Mouse (Mus musculus): ENCODE data around the gene Fbxw5.
"Not testable (repeated sequence)": the region's sequence is repeated elsewhere in the genome, so short reads cannot be mapped to it uniquely, and the experiment has no call there.

The Fbxw5 gene

DNA sequence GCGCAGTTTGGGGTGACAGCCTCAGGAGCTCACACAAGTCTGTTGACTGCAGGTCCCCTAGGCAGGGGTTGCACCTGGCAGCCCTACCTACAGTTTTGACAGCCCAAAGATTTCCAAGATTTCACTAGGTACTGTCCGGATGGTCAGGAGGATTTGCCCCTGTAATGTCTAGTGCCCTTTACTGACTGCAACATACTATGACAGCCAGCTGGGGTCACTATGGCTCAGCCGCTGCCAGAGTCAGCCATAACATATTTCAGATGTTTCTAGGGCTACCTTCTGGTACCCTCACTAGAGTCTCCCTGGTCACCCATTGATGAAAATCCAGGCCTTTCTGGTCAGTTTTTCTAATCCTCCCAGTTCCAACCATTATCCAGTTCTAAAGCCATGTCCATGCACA, 9.4 kb downstream of the Fbxw5 start:
- DNase-seq (ENCODE audit: low spot score), result no peak

DNA sequence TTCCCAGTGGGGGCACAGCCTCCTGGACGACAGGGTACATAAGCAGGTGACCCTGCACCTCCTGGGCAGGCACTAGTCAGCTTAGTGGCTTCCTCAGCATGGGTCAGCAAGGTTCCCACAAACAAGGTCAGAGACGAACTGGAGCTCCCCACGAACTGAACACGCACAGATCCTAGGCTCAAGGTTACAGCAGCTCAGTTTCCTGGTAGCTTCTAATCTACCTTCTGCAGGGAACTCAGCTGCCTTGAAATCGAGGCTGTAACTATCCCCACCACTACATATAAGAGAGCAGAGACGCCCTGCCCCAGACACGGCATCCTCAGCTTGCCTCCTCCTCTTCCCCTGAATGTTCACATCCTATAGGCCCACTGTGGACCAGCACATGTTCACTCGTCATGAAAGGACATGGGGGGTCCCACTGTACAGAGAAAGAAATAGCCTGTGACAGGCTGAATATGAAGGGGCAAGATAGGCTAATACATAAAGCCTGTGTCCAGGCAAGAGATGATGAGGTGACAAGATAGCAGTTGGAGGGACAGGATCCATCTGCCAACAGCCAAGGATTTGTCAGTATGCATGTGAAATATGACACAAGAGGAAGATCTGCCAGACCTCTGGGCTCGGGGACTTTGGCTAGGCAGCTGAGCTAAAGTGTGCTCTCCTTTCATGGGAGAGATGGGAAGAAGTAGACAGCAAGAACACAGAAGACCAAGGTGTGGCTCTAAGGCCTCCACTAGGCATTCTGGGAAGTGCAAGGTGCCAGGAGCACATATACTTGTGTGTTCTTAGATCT, 26.2 kb downstream of the Fbxw5 start:
- no peak for DNase-seq (ENCODE audit: low spot score)

DNA sequence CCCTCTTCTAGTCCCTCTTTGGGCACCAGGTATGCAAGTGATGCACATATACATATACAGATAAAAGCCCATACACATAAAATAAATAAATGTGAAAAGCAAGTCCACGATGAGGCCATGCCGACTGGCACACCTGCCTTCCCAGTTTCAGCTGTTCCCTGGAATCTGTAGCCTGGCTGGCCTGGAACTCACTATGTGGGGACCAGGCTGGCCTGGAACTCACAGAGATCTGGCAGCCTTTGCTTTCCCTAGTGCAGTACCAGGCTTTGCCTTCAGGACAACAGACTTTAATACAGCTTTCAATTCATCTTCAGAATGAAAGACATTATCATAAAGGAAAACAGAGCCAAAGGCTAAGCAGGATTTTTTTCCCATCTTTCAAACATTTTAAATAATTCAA, 33.2 kb downstream of the Fbxw5 start:
- DNase-seq (ENCODE audit: low spot score), result no peak

DNA sequence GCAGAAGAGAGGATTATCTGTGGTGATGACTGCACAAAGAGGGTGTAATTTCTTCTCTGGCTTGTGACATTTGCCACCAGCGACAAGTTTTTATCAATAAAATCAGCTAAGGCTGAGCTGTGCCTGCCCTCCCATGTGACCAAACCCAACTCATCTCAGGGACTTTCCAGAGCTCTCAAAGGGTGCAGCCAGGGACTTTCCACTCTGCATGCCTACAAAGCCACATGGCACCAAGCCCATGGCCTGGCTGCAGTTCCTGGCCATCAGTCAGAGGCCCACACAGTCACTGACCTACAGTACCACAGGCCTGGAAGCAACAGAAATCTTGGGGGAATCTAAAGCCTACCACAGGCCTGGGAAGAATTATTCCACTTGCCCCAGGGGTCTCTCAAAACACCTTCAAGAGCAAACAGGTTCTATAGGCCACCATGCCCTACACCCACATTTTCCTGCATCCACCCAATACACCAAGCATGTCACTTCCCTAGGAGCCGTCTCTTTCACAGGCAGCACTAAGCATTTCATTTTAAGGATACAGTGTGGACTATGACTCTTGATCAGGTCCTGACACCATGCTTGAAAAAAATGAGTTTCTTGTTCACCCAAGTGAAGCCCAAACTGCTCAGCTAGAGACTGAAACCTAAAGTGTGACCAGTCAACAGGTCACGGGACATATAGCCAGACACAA, 33.8 kb downstream of the Fbxw5 start:
- DNase-seq (ENCODE audit: low spot score), result peak; percentile 39

DNA sequence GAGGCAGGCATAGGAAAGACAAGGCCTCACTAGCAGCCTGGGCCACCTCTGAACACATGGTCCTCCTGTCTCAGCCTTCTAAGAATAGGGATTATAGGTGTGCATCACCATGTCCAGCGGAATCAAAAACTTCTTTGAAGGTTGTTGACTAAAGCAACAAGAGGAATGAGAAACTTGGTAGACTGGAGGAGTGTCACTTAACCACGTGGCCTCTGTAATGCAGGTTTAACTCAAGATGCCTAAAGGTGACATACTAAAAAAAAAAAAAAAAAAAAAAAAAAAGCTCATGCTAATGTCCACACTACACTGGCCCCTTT, 34.3 kb downstream of the Fbxw5 start:
- DNase-seq (ENCODE audit: low spot score), result no peak

DNA sequence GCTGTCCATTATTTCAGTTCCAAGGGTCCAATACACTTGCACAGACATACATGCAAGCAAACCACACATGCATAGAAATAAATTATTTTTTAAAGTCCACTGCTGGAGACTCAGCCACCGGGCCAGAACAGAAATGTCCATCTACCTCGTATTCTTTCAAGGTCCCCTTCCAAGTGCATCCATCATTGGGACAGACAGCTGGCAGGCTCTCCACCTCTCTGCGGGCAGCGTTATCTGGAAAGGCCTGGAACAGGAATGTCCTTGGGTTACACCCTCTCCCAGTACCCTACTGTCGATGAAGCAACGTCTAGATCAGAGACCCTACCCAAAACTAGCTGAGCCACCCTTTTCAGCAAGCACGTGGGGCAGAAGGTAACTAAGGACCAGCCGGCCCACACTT, 36.0 kb downstream of the Fbxw5 start:
- no peak for DNase-seq (ENCODE audit: low spot score)

DNA sequence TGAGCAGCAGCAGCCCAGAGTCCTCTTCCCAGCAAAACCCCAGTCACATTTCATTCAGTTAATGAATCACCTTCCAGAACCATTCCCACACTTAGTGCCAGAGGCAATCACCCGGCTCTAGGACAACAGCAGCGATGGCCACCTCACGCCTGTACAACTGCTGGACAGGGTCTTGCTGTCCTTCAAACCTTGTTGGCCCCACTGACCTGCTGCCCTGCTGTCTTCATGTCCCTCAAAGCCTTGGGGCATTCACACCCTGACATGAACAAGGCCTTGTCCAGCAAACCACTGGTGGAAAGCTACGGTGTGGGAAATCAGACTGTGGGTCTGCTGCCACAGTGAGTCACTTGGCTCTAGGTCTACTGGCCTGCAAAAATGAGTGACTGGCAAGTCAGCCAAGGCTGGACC, 40.0 kb downstream of the Fbxw5 start:
- DNase-seq (ENCODE audit: low spot score), result no peak

DNA sequence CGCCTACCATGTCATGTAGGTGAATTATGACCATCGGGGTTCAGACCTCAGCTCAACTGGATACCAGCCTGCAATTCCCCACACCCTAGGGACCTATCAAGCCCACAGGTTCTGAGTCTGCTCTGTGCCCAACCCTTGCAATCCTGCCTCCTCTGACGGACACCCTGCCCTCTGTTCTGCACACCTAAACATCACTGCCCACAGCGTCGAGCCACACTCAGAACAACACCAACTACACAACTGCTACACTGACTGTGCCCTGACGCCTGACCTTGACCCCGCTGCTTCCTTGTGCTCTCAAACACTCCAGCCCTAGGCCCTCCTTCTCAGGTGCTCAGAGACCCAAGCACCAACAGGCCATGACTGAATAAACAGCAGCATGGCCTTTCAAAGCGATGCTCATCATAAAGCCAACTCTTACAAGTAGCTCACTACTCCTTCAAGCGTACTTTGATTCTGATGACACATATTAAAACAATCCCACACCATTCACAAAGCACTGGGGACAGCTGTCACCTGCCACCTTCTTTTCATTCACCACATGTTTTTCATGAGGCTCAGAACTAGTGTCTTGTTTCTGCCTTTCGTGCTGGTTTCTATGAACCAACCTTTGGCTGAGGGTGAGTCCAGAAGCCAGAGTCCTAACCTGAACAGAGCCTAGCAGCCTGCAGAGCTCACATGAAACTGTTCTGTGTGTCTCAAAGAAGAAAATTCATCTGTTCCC, 41.3 kb downstream of the Fbxw5 start:
- DNase-seq (ENCODE audit: low spot score), result no peak

DNA sequence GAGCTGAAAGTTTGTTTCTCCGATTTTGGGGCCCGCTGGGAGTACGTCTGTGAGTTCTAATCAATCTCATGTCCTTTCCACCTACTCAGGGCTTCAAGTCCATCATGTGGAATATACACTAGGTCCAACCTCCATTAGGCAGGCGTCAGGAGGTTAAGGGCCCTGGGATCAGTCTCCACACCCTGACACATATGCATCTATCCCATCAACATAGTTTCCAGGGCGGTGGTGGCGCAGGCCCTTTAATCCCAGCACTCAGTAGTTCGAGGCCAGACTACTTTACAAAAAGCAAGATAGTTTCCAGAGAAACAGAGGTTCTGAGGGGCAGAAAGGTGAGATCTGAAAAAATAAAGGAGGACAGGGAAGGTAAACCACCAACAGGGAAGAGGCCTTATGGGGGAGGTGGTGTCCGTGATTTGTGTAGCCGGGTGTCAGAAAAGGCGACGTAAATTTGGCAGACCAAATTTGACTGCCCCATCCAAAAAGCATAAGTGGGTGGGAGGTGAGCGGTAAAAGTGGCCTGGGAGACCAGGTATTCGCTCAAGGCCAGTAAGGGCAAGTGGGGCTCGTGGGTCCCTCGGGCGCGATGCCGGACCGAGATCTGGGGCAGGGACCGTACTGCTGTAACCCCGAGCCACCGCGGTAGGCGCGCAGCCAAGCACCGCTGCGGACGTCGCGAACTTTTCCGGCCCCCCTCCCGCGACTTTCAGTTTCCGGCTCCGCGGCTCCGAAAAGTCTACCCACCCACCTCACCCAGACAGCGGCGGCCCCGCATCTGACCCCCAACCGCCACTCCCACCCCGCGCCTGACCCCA, 45.7 kb downstream of the Fbxw5 start:
- DNase-seq (ENCODE audit: low spot score), result no peak

DNA sequence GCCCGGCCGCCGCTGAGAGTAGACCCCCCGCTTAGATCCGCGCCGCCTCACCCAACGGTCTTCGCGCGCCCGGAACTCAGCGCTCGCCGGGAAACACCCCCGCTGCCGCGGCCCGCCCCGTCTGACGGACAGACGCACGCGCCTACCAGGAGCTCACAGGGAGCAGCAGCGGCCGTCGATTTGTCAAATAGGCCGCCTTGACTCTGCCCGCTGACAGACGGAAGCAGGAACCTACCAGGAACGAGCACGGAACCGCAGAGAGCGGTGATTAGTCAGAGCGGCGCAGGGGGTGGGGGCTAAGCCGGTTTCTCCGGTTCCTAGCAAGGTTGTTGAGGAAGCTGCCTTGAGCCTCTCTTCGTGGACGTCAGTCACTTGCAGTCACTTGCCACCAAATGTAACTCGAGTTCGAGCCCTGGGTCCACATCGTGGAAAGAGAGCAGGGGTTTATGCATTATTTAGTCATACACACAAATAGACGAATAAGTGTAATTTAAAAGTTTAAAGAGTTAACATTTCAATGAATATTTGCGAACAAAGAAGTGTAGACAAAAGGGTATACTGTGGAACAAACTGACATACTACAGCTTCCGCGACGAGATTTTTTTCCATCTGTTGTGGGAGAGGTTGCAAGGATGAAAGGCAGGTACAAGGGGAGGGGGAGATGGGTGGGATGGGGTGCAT, 46.4 kb downstream of the Fbxw5 start, which contains the start of gene Traf2:
Gene Traf2, minus strand, starts transcription at position 130 of the 681 bp plus-strand sequence.
- DNase-seq (ENCODE audit: low spot score), result peak; percentile 95

DNA sequence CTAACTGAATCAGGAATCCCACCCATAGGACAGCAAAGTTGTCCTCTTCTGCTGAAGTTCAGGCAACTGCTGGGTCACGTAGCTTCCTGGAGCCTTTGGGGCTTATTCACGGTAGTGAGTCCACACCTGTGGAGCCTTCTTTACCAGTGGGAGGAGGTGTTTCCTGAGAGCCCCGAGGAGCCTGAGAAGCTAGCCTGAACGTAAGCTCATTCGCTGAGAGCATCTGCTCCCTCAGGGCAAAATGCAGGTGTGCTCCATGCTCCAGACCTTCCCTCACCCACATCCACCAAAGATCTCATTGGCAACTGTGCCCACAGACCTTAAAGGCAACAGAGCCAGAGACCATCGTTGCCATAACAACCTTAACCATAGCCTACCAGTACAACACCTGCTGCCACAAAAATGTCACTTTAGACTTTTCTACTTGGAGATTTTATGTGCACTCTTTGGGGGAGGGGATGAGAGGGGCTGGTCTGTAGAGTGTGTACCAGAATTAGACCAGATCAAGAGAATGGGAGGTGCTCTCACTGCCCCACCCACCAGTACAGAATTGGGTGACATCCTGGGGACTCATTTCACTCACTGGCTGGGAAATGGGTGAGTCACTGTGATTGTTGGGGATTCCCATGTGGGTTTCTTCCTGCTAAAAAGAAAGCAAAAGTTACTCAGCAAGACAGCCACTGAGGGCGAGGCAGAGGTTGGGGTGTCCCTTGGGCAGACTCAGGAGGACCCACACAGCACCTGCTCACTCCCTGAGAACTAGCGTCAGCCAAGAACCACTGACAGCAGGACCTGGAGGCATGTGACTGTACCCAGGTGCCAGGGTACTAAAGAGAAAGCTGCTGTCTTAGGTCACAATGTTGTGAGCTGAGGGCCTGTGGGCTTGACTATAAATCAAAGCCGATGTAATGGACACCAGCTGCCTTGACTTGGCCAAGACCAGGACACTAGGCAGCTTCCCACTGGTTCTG, 48.8 kb downstream of the Fbxw5 start:
- no peak for DNase-seq (ENCODE audit: low spot score)

DNA sequence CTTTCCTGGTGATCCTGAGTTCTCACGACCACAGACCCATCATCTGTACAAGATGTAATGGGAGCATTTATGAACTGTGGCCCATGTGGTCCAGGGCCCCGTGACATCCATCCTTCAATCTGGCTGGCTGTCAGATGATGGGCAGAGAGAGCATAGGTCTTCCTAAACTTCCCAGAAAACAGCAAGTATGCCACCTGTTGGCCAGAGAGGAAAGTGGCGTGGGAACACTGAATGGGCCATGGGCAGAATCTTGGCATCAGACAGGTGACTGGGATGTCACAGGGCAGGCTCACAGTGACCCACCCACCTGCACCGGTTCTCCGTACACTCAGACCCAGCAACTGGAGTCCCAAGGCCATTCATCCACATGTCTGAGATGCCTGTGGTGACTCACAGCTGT, 50.6 kb downstream of the Fbxw5 start:
- DNase-seq (ENCODE audit: low spot score), result no peak

DNA sequence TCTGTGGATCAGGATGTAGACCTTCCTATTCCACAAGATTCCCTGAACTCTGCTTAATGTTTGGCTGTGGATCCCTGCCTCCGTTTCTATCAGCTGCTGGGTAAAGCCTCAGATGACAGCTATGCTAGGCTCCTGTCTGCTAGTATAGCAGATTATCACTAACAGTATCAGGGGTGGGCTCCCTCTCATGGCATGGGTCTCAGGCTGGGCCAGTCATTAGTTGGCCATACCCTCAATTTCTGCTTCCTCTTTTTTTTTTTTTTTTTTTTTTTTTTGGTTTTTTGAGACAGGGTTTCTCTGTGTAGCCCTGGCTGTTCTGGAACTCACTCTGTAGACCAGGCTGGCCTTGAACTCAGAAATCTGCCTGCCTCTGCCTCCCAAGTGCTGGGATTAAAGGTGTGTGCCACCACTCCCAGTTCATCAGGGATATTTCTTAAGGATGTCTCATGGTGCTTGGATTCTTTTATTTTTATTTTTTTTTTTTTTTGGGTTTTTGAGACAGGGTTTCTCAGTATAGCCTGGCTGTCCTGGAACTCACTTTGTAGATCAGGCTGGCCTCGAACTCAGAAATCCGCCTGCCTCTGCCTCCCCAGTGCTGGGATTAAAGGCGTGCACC, 52.7 kb downstream of the Fbxw5 start:
- not testable (repeated sequence) for DNase-seq (ENCODE audit: low spot score)
